Mouse (Mus musculus): ENCODE results near the gene S100pbp. TPM values are rescaled to one million over a fixed set of nuclear protein-coding genes. Genes with fewer than 3 reads are reported as not detected.

Gene S100pbp
- polyA plus RNA-seq, 1 experiment = 42.0 TPM

GRCm38 (mm10) chr4:129144401-129145367 lies 44.8 kb downstream of the S100pbp start:
- TF ChIP-seq POLR2A (IDR thresholded peaks at IDR 0.05; ENCODE audit: borderline replicate concordance, extremely low read depth, insufficient read depth, insufficient read length, poor library complexity, severe bottlenecking) (no peak), CTCF (IDR thresholded peaks at IDR 0.05; ENCODE audit: borderline replicate concordance, extremely low read depth, insufficient read depth, insufficient read length) (no peak)
- peak; percentile 89 for DNase-seq (ENCODE audit: low read depth)

GRCm38 (mm10) chr4:129143509-129143908 lies 46.0 kb downstream of the S100pbp start:
- TF ChIP-seq POLR2A (IDR thresholded peaks at IDR 0.05; ENCODE audit: borderline replicate concordance, extremely low read depth, insufficient read depth, insufficient read length, poor library complexity, severe bottlenecking) (no peak), CTCF (IDR thresholded peaks at IDR 0.05; ENCODE audit: borderline replicate concordance, extremely low read depth, insufficient read depth, insufficient read length) (no peak)
- no peak for DNase-seq (ENCODE audit: low read depth)

GRCm38 (mm10) chr4:129142439-129143045 lies 47.0 kb downstream of the S100pbp start:
- no peak for DNase-seq (ENCODE audit: low read depth)
- no peak for TF ChIP-seq POLR2A (IDR thresholded peaks at IDR 0.05; ENCODE audit: borderline replicate concordance, extremely low read depth, insufficient read depth, insufficient read length, poor library complexity, severe bottlenecking)
- TF ChIP-seq CTCF (IDR thresholded peaks at IDR 0.05; ENCODE audit: borderline replicate concordance, extremely low read depth, insufficient read depth, insufficient read length) = no peak

- peak; percentile 55 for DNase-seq (ENCODE audit: low read depth)
- TF ChIP-seq POLR2A (IDR thresholded peaks at IDR 0.05; ENCODE audit: borderline replicate concordance, extremely low read depth, insufficient read depth, insufficient read length, poor library complexity, severe bottlenecking) = no peak
- no peak for TF ChIP-seq CTCF (IDR thresholded peaks at IDR 0.05; ENCODE audit: borderline replicate concordance, extremely low read depth, insufficient read depth, insufficient read length)
These were observed 47.7 kb downstream of the S100pbp start for GRCm38 (mm10) chr4:129141560-129142438.

- TF ChIP-seq CTCF (IDR thresholded peaks at IDR 0.05; ENCODE audit: borderline replicate concordance, extremely low read depth, insufficient read depth, insufficient read length) (no peak), POLR2A (IDR thresholded peaks at IDR 0.05; ENCODE audit: borderline replicate concordance, extremely low read depth, insufficient read depth, insufficient read length, poor library complexity, severe bottlenecking) (no peak)
- no peak for DNase-seq (ENCODE audit: low read depth)
These were observed 48.7 kb downstream of the S100pbp start for GRCm38 (mm10) chr4:129140808-129141207.

DNA sequence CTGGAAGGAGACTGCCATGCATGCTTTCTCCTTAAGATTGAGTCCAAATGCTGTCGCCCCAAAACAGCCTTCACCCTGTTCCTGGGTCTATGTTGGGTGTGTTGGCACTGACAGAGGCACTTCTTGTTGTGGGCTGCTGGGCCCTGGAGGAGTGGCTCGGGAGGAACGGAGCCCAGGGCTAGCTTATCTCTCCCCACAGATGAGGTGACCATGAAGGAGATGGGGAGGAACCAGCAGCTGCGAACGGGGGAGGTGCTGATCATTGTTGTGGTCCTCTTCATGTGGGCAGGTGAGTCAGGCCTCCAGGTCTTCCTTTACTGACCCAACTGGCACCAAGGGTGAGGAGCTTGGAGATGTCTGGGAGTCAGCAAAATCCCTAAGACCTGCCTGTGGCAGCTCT lies 49.9 kb downstream of the S100pbp start:
- TF ChIP-seq CTCF (IDR thresholded peaks at IDR 0.05; ENCODE audit: borderline replicate concordance, extremely low read depth, insufficient read depth, insufficient read length) (no peak), POLR2A (IDR thresholded peaks at IDR 0.05; ENCODE audit: borderline replicate concordance, extremely low read depth, insufficient read depth, insufficient read length, poor library complexity, severe bottlenecking) (no peak)
- no peak for DNase-seq (ENCODE audit: low read depth)

GRCm38 (mm10) chr4:129137392-129138321 lies 51.9 kb downstream of the S100pbp start:
- TF ChIP-seq CTCF (IDR thresholded peaks at IDR 0.05; ENCODE audit: borderline replicate concordance, extremely low read depth, insufficient read depth, insufficient read length) (no peak), POLR2A (IDR thresholded peaks at IDR 0.05; ENCODE audit: borderline replicate concordance, extremely low read depth, insufficient read depth, insufficient read length, poor library complexity, severe bottlenecking) (no peak)
- no peak for DNase-seq (ENCODE audit: low read depth)

DNA sequence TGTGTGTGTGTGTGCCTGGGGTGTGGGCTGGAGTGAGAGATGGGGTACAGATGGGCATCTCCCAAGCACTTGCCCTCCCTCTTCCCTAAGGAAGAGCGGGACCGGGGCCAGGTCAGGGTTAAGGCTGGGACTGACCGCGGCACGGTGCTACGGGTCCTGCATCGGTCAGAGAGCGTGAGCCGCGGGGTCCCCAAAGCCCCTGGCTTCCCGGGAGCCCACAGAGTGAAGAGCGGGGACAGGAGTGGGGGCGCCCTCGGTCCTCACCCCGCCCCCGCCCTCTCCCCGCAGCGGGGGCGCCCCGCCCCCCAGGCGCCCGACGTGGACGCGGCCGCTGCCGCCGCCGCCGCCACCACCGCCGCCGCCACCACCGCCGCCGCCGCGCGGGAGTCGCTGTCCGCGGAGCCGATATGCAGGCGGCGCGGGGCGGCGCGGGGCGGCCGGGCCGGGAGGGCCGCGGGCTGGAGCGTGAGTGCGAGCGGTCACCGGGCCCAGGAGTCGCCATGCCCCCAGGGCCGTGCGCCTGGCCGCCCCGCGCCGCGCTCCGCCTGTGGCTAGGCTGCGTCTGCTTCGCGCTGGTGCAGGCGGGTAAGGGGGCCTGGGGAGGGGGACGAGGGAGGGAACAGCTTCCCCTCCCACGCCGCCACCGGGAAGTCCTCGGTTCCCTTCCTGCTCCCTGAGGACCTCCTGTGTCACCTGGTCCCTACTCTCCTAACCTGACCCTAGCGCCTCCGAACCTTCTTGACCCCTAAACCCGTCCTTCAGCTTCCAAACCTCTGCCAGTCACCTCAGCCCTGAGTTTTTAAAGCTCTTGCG lies 52.7 kb downstream of the S100pbp start, which contains the start of gene Fndc5:
Fndc5 (plus strand) TSS at position 421 of the 813 bp plus-strand sequence.
- TF ChIP-seq CTCF (IDR thresholded peaks at IDR 0.05; ENCODE audit: borderline replicate concordance, extremely low read depth, insufficient read depth, insufficient read length) (no peak), POLR2A (IDR thresholded peaks at IDR 0.05; ENCODE audit: borderline replicate concordance, extremely low read depth, insufficient read depth, insufficient read length, poor library complexity, severe bottlenecking) (no peak)
- DNase-seq (ENCODE audit: low read depth) = no peak

- no peak for DNase-seq (ENCODE audit: low read depth)
- TF ChIP-seq CTCF (IDR thresholded peaks at IDR 0.05; ENCODE audit: borderline replicate concordance, extremely low read depth, insufficient read depth, insufficient read length) (no peak), POLR2A (IDR thresholded peaks at IDR 0.05; ENCODE audit: borderline replicate concordance, extremely low read depth, insufficient read depth, insufficient read length, poor library complexity, severe bottlenecking) (no peak)
These were observed 53.3 kb downstream of the S100pbp start for GRCm38 (mm10) chr4:129136189-129136578.

All from brain, embryonic 14.5 days (tissue).